Mouse (Mus musculus): ENCODE results near the gene Dpy30.

DNA sequence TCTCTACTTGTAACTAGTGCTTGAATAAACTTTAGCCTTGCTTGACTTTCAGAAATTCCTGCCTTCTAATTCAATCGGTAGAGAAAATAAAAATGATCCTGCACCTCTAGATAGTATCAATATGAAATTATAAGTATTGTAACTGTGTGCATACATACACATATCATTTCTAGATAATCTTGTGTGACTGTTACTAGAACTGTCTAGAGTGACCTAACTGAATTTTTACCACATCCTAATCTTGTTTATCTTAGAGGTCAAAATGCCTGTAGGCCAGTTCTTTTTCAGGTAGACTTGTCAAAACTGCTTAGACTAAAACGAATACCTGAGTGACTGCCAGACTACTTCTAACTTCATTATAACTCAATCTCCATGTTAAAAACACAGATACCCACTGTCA is 53.5 kb downstream of the Dpy30 start:
- no peak for TF ChIP-seq MYOD1 (IDR thresholded peaks at IDR 0.05; ENCODE audit: control insufficient read depth in 1 of 3, insufficient read length in 2 of 3, low read depth in 2 of 3)
- TF ChIP-seq POLR2A (IDR thresholded peaks at IDR 0.05; ENCODE audit: insufficient read length, low read depth), result no peak
